Mouse (Mus musculus) lung, embryonic 15.5 days (tissue): ENCODE data around the gene Bsdc1. TPM values are rescaled to one million over a fixed set of nuclear protein-coding genes. Genes with fewer than 3 reads are reported as not detected.

Experiments used
- ATAC-seq: fragments of 200-750 bp; cut with Nextera tagmentation; 2 replicates; pipeline ENCODE4 v1.8.0; 2017; ENCODE audit warnings: moderate number of reproducible peaks, borderline replicate concordance; ENCODE audit not compliant: low FRiP score, low TSS enrichment; ENCODE audit errors: extremely low read depth
- H3K27ac ChIP-seq: fragments of 300-500 bp; sonication (generic); 2 replicates; pipeline ENCODE4 v1.5.1; 2015; ENCODE audit warnings: moderate library complexity, mild to moderate bottlenecking, inconsistent platforms
- H3K27me3 ChIP-seq: fragments of 300-500 bp; sonication (generic); 2 replicates; pipeline ENCODE4 v1.6.1; 2015; ENCODE audit warnings: inconsistent platforms
- H3K36me3 ChIP-seq: fragments of 300-500 bp; sonication (generic); 2 replicates; pipeline ENCODE4 v1.6.1; 2015; ENCODE audit warnings: inconsistent platforms
- H3K4me1 ChIP-seq: fragments of 300-500 bp; sonication (generic); 2 replicates; pipeline ENCODE4 v1.6.1; 2015; ENCODE audit warnings: inconsistent platforms
- H3K4me2 ChIP-seq: fragments of 300-500 bp; sonication (generic); 2 replicates; pipeline ENCODE4 v1.6.1; 2015; ENCODE audit warnings: inconsistent platforms, mild to moderate bottlenecking, moderate library complexity
- H3K4me3 ChIP-seq: fragments of 300-500 bp; sonication (generic); 2 replicates; pipeline ENCODE4 v1.5.1; 2015; ENCODE audit warnings: mild to moderate bottlenecking, inconsistent platforms
- H3K9ac ChIP-seq: fragments of 300-500 bp; sonication (generic); 2 replicates; pipeline ENCODE4 v1.6.1; 2015; ENCODE audit warnings: inconsistent platforms
- H3K9me3 ChIP-seq: fragments of 300-500 bp; sonication (generic); 2 replicates; pipeline ENCODE4 v1.6.1; 2016; ENCODE audit warnings: inconsistent platforms
- WGBS: fragments of 180-500 bp; shearing (Covaris S2); methylation state at CpG from one replicate; pipeline ENCODE4 v1.1.7; 2015; 5-methylcytosine and 5-hydroxymethylcytosine counted together
- polyA plus RNA-seq: library from polyadenylated mRNA; unstranded; fragments of >200 nt; fragmentation: Nextera tagmentation; extraction: Ambion mirVana; gene quantifications from 2 replicates; pipeline ENCODE4 v1.2.1, GENCODE M21; 2015

Bsdc1 gene
- polyA plus RNA-seq, 1 experiment from 2014 or later = 24.2 TPM

DNA sequence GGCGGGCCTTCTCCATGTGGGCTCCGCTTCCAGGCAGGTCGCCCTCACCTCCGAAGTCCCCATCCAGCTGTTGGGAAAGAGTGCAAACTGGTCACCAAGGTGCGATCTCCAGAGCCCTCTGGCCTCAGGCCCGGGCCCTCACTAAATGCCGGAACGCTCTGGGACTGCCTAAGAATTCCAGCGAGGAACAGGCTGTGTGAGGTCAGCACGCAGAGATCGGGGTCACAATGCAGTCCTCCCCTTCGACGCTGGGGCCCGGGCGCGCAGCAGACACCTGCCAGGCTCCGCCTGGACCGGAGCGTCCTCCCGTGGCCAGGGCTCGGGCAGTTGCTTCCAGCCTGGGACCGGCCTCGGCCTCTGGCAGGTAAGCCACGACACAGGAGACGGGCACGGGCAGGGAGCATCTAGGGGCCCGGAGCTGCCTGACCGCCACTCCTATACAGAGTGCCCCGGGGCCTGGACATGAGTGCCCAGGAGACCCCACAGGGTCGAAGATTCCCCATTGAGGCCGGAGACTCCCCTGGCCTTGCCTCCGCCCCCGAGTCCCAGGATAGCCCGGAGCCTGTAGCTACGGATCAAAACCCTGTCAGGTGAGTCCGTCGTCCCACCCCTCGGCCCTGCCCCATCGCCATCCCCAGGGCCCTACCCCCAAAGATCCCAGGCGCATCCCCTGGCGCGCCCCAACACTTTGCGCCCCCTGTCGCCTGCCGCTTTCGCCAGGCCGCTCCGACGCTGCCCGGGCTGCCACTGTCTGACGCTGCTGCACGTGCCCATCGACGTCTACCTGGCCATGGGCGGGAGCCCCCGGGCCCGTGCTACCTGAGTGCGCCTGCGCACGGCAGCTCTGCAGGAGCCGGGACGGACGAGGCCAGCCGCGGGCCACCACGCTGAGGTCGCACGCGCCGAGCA lies 29.8 kb downstream of the Bsdc1 start, which contains the start of the genes Tssk3 and Fam229a:
Gene Tssk3 (minus strand): TSS at position 51 of the 909 bp plus-strand sequence.
Gene Fam229a (plus strand): TSS at position 219 of the 909 bp plus-strand sequence.
- ATAC-seq = peak; percentile 29; the same call in 1 of the 2 replicates
- peak within 1 kb of the TSS; percentile 65 for H3K4me2 ChIP-seq
- H3K36me3 ChIP-seq = peaks cover 21% of the 10 kb centered on the region
- no peaks in the 10 kb centered on the region for H3K9me3 ChIP-seq
- no peak within 1 kb of the TSS for H3K27ac ChIP-seq
- H3K4me3 ChIP-seq = peak within 1 kb of the TSS; percentile 36
- peak within 1 kb of the TSS; percentile 5 for H3K9ac ChIP-seq
- 6% methylated on average over 70 of the region's 70 CpGs for WGBS
- H3K27me3 ChIP-seq = peaks cover 26% of the 10 kb centered on the region
- H3K4me1 ChIP-seq = peaks cover 19% of the 10 kb centered on the region

DNA sequence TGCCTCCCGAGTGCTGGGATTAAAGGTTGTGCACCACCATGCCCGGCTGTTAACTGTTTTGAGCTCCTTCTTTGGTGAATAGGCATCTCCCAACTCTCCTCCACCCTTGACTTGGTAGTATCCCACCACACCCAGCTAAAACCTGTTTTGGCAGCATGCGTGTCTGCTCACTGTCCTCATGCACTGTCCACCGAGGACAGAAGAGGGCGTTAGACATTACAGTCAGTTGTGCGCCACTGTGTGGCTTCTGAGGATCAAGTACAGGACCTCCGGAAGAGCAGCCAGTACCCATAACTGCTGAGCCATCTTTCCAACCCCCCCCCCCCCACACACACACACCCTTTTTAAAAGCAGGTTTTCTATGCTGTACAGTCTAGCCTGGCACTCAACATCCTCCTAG lies 33.3 kb downstream of the Bsdc1 start:
- no peaks in the 10 kb centered on the region for H3K9me3 ChIP-seq
- H3K4me3 ChIP-seq = no peak overlapping the region
- no peak for ATAC-seq
- whole genome bisulfite sequencing = 70% methylated on average over 7 of the region's 7 CpGs
- H3K36me3 ChIP-seq = no peaks in the 10 kb centered on the region
- H3K4me1 ChIP-seq = peaks cover 30% of the 10 kb centered on the region
- no peak overlapping the region for H3K9ac ChIP-seq
- H3K4me2 ChIP-seq = no peak overlapping the region
- no peak overlapping the region for H3K27ac ChIP-seq
- H3K27me3 ChIP-seq = peaks cover 26% of the 10 kb centered on the region

DNA sequence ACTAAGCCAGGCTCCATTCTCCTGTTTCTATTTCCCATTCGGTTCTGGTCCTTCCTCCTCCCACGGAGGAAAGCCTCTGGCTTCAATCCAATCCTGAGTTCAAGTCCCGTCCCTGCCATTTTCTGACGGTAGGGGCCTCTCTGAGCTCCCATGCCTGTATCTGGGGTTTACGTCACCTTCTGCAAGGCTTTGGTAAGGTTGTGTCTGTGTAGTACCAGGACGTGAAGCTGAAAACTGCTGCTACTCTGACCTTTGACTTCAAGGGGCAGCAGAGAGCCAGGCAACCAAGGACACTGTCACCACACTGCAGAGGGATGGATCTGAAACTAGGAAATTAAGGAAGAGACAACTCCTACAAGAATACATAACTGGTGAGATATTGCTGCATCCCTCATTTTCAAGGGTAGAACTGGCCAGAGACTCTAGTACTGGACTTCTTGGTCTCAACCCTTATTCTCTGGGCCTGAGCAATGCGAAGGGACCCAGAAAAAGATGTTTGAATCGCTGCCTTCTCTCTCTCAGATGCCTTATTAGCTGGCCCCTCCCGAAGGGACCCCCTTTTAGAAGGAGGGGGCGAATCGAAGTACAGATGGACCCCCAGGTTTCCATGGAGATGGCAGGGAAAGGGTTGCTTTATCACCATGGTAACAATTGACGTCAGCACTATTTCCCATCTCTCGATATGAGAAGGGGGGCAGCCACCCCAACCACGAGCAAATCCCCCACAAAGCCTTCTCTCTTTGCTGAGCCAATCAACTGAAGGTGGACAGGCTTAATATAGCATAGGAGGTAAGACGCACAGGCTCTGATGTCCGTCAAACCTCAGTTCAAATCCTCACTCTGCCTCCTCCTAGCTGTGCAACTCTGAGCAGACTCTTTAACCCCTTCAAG lies 34.5 kb downstream of the Bsdc1 start:
- H3K4me2 ChIP-seq = 0 out of 2 replicates have a peak overlapping the region, but pooled peaks have one; percentile 15
- peak overlapping the region; percentile 80 for H3K27ac ChIP-seq
- H3K27me3 ChIP-seq = peaks cover 21% of the 10 kb centered on the region
- H3K36me3 ChIP-seq = no peaks in the 10 kb centered on the region
- H3K4me1 ChIP-seq = peaks cover 36% of the 10 kb centered on the region
- H3K9ac ChIP-seq = no peak overlapping the region
- no peak overlapping the region for H3K4me3 ChIP-seq
- WGBS = 30% methylated on average over 16 of the region's 16 CpGs
- no peak for ATAC-seq
- H3K9me3 ChIP-seq = no peaks in the 10 kb centered on the region

DNA sequence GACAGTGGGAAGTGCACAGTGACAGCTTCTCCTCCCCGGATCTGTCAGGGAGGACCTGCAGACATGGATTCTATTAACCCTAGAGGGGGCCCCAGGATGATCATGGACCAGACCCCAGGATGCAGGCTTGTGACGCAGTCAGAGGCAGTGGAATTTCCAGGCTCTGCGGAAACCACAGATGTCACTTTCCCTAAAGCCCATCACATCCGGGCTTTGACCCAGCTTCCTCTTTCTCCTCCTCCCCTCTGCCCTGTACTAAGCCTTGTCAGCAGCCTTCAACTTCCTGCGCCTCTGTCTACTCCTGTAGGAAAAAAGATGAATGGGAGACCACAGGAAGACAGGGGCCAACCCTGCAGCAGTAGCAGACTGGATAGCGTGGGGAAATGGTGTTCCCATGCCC lies 35.2 kb downstream of the Bsdc1 start:
- Histone ChIP-seq H3K27me3 (peaks cover 14% of the 10 kb centered on the region), H3K4me1 (peaks cover 32% of the 10 kb centered on the region), H3K4me3 (no peak overlapping the region), H3K4me2 (peak overlapping the region; percentile 19; the same call in 1 of the 2 replicates), H3K36me3 (no peaks in the 10 kb centered on the region), H3K27ac (peak overlapping the region; percentile 80), H3K9me3 (no peaks in the 10 kb centered on the region), H3K9ac (no peak overlapping the region)
- ATAC-seq = no peak
- WGBS = 23% methylated on average over 6 of the region's 6 CpGs

DNA sequence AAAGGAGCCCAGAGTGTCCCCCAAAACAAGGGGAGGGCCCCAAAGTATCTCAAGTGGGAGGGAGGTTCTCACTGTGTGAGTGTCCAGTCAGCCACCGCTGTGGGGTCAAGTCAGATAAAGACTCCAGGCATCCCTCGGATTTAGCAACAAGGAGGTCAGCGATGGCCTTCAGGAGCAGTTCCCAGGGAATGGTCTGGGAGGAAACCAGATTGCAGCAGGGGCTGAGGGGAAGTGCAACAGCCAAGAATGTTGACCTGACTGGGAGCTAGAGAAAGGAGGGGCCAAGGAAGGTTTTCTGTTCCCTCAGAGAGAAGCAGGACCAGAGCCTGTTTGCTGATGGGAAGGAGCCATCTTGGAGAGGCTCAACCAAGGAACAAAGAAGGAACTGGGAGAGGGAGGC lies 37.6 kb downstream of the Bsdc1 start:
- Histone ChIP-seq H3K9me3 (no peaks in the 10 kb centered on the region), H3K36me3 (no peaks in the 10 kb centered on the region), H3K27me3 (no peaks in the 10 kb centered on the region), H3K27ac (no peak overlapping the region), H3K9ac (no peak overlapping the region), H3K4me1 (peaks cover 46% of the 10 kb centered on the region), H3K4me3 (no peak overlapping the region), H3K4me2 (no peak overlapping the region)
- no peak for ATAC-seq
- WGBS = 51% methylated on average over 3 of the region's 3 CpGs

DNA sequence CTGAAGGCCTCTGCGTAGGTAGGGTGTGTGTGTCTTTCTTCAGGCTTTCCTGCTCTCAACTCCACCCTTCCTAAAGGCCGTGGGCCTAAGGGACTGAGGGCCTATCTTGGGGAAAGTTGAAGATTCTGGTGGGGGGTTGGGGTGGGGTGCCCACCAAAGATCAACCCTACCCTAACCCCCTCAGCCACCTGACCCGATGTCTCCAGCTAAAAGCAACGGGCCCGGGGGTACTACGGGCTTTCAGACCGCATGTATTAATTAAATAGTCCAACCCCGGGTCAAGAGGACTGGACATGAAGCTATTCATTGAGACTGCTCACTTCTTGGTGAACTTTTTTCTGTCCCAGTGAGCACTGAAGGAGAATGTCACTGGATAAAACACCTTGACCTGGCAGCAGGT lies 38.6 kb downstream of the Bsdc1 start:
- no peaks in the 10 kb centered on the region for H3K27me3 ChIP-seq
- H3K9ac ChIP-seq = no peak overlapping the region
- peak overlapping the region; percentile 94 for H3K27ac ChIP-seq
- H3K9me3 ChIP-seq = no peaks in the 10 kb centered on the region
- peak overlapping the region; percentile 78 for H3K4me2 ChIP-seq
- WGBS = 79% methylated on average over 8 of the region's 8 CpGs
- peaks cover 46% of the 10 kb centered on the region for H3K4me1 ChIP-seq
- H3K4me3 ChIP-seq = peak overlapping the region; percentile 63
- no peaks in the 10 kb centered on the region for H3K36me3 ChIP-seq
- ATAC-seq = no peak

DNA sequence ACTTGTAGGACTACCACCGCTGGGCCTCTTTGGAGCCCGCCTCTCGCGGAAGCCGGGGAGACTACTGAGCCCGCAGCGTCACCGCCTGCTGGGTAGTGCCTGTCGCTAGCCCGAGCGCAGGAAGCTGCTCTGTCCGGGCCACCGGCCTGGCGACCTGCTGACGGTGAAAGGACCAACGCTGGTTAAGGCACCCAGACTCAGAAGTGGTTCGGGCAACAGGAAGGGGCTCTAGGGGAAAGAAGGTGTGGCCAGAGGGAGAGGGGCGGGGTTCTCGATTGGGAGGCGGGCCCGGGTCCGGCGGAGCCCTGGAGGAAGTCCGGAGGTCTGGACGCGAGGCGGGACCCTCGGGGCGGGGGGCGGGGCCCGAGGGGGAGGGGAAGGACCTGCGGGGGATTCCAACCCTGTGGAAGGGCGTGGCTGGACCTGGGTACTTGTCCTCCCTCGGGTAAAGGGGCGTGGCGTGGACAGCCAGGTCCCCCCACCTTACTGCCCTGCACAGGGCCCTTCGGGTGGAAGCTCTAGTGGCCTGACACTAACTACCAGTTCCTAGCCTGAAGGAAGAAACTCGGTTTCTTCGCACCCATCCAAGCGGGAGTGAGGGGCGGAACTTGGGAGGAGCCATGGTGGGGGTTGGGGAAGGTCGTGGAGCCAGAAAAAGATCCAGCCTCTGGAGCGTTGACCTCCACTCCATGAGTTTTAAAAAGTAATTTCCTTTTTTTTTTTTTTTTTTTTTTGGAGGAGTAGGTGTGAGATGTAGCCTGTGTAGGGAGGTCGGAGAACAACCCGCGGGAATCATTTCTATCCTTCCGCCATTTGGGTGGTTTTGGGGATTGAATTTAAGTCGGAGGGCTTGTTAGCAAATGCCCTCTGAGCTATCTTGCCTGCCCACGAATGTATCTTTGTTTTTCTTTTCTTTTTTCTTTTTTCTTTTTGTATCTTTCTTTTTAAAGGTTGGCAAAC lies 39.5 kb downstream of the Bsdc1 start:
- H3K4me1 ChIP-seq = peaks cover 42% of the 10 kb centered on the region

DNA sequence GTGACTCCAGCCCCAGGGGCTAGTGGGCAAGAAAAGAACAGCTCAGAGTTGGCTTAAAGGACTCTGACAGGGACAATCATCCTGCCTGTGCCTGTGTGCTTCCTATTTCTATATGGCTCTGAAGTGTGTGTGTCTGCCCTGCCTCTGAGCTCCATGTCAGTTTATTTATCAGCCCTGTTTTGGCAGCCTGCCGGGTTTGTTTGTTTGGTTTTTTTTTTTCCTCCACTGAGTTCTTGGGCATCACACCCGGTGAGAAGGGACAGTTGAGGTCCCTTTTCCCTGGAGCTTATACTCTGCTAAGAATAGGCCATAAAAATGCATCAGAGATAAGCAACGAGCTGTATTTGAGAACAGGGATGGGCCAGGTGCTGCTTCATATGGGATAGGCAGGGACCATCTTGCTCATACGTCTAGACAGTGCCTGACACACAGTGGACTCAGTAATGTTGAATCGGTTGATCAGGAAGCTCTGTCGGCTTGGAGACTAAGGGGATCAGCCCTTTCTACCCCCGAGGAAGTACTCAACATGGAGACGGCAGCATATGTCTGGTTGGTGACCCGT lies 41.0 kb downstream of the Bsdc1 start:
- Histone ChIP-seq H3K27ac (peak overlapping the region; percentile 9; the same call in 1 of the 2 replicates), H3K27me3 (no peaks in the 10 kb centered on the region), H3K4me2 (no peak overlapping the region), H3K4me1 (peaks cover 29% of the 10 kb centered on the region), H3K36me3 (no peaks in the 10 kb centered on the region), H3K9ac (no peak overlapping the region), H3K4me3 (no peak overlapping the region), H3K9me3 (no peaks in the 10 kb centered on the region)
- no peak for ATAC-seq
- WGBS = 43% methylated on average over 9 of the region's 9 CpGs

More for the DNA sequence above, 39.5 kb downstream of the Bsdc1 start:
- H3K9me3 ChIP-seq = no peaks in the 10 kb centered on the region
- peak overlapping the region; percentile 94 for H3K27ac ChIP-seq
- no peaks in the 10 kb centered on the region for H3K36me3 ChIP-seq
- no peaks in the 10 kb centered on the region for H3K27me3 ChIP-seq
- H3K4me2 ChIP-seq = peak overlapping the region; percentile 78
- 1% methylated on average over 49 of the region's 49 CpGs for WGBS
- peak overlapping the region; percentile 63 for H3K9ac ChIP-seq
- peak overlapping the region; percentile 63 for H3K4me3 ChIP-seq
- peak; percentile 90 for ATAC-seq

DNA sequence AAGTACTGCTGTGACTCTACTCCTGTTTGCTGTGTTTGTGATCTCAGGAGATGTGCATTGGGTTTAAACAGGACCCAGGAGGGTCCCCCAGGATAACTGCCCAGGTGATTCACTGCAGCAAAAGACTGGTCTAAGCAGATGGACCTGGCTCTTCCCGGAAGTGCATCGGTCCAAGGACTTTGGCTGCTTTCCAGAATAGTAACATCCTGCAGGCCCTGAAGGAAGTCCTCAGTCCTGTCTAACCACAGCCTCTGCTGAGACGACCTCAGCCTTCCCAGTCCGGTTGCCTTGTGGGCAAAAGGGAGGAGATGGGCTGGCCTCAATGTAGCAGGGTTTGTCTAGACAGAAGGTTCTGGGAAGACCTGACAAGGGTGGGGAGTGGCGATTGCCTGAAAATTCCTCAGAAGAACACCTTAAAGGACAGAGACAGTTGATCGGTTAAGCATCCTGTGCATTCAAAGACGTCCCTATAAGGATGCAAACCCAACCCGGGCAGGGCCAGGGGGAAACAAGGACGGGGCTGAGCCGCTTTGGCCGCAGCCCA lies 41.6 kb downstream of the Bsdc1 start:
- WGBS = 55% methylated on average over 11 of the region's 11 CpGs
- H3K27ac ChIP-seq = 0 out of 2 replicates have a peak overlapping the region, but pooled peaks have one; percentile 9
- no peak for ATAC-seq
- H3K4me1 ChIP-seq = peaks cover 27% of the 10 kb centered on the region
- H3K36me3 ChIP-seq = no peaks in the 10 kb centered on the region
- H3K27me3 ChIP-seq = no peaks in the 10 kb centered on the region
- no peak overlapping the region for H3K4me3 ChIP-seq
- H3K9ac ChIP-seq = no peak overlapping the region
- no peak overlapping the region for H3K4me2 ChIP-seq
- no peaks in the 10 kb centered on the region for H3K9me3 ChIP-seq

DNA sequence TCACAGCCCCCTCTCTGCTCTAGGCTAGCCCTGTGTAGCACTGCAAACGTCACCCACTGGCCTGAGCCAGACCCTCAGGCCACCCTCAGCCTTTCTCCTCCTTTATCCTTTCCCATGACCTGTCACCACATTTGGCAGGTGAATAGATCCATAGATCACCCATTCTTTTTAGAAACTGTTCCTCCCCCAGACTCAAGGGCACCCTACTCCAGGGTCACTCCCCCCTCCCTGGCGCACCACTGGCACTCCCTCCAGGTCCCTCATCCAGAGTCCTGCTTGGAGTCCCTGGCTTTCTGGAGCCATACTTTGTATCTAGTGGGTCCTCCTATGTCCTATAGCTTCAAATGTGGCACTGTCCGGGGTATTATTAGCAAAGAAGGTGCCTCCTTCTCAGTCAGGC lies 44.1 kb downstream of the Bsdc1 start:
- WGBS = 78% methylated on average over 3 of the region's 3 CpGs
- Histone ChIP-seq H3K9ac (no peak overlapping the region), H3K27ac (no peak overlapping the region), H3K27me3 (no peaks in the 10 kb centered on the region), H3K4me2 (no peak overlapping the region), H3K9me3 (no peaks in the 10 kb centered on the region), H3K4me1 (peaks cover 32% of the 10 kb centered on the region), H3K4me3 (no peak overlapping the region), H3K36me3 (no peaks in the 10 kb centered on the region)
- no peak for ATAC-seq
